Mouse (Mus musculus): ENCODE measurements around the gene Susd1.

DNA sequence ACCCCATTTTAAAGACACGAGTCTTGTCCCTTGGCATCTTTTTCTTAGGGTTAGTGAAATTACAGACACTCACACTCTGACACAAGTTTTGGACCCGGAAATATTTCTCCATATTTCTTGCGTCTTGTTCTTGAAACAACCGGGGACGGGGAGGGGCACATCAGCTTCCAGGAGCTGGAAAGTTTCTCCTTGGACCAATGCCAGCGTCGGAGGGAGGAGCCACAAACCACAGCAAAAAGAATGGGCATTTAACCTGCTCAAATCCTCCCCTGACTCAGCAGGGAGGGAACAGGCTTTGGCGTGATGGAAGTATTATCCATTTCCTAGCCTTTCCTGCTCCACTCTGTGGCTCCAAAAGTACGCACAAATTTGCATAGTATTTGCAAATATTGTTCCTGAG lies 19.5 kb upstream of the Susd1 start:
- TF ChIP-seq CTCF (IDR thresholded peaks at IDR 0.05; ENCODE audit: low read depth, low read length) (no peak), TAL1 (conservative IDR thresholded peaks at IDR 0.05; ENCODE audit: low read depth, low read length) (no peak), GATA1 (IDR thresholded peaks at IDR 0.05; ENCODE audit: borderline replicate concordance, low read length) (no peak), POLR2AphosphoS5 (IDR thresholded peaks at IDR 0.05; ENCODE audit: insufficient replicate concordance, low read depth, low read length) (no peak)

All from G1E (cell line).